Mouse (Mus musculus) G1E (cell line): Measurements from ENCODE around the gene Abcb5.

Experiments
- CTCF ChIP-seq: IDR thresholded peaks from 2 replicates; pipeline ENCODE4 v1.5.1; 2012; ENCODE audit warnings: low read depth, low read length, inconsistent platforms, mixed read lengths
- GATA1 ChIP-seq: IDR thresholded peaks from 2 replicates; pipeline ENCODE4 v1.6.1; 2012; ENCODE audit warnings: borderline replicate concordance, low read length, inconsistent platforms, mixed read lengths
- POLR2AphosphoS5 ChIP-seq: IDR thresholded peaks from 2 replicates; pipeline ENCODE4 v1.6.1; 2012; ENCODE audit warnings: low read depth, low read length, inconsistent platforms; ENCODE audit not compliant: insufficient replicate concordance
- TAL1 ChIP-seq: conservative IDR thresholded peaks from 2 replicates; pipeline ENCODE4 v1.6.1; 2012; ENCODE audit warnings: low read depth, low read length, inconsistent platforms, mixed read lengths

DNA sequence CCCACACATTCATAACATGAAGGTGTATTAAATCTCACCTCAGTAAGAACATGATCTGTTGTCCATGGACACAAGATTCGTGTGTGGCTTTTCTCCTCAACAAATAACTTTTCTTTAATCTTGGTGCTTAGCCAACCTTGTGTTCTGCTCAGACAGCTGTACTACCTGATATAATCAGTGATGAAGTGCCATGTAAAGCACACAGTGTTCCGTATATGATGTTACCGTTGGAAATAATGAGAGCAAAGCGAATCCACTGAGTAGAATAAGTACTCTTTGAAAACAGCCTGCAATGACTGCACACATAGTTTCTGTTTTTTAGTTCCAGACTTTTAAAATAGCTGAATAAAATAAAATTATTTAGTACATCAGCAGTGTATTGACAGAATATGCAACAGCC lies at the start of gene Abcb5:
- TF ChIP-seq TAL1 (no peak), CTCF (no peak), POLR2AphosphoS5 (no peak), GATA1 (no peak)
